Mouse (Mus musculus) urinary bladder, adult 2 months (tissue): ENCODE measurements around the gene Ampd3. TPM values are rescaled to one million over a fixed set of nuclear protein-coding genes. Genes with fewer than 3 reads are reported as not detected.

Experiments
- DNase-seq: peaks from one replicate; pipeline ENCODE4 v3.0.0; 2022; ENCODE audit warnings: low spot score
- polyA plus RNA-seq: library from polyadenylated mRNA; depleted of rRNA; stranded (reverse); fragments of >200 nt; gene quantifications from 2 replicates; pipeline ENCODE4 v1.2.3, GENCODE M21; 2012

Ampd3 gene
- polyA plus RNA-seq, 1 experiment: 19.9 TPM

- DNase-seq: no peak
Observed at GRCm38 (mm10) chr7:110770949-110771348, 2.9 kb downstream of the Ampd3 start.

DNA sequence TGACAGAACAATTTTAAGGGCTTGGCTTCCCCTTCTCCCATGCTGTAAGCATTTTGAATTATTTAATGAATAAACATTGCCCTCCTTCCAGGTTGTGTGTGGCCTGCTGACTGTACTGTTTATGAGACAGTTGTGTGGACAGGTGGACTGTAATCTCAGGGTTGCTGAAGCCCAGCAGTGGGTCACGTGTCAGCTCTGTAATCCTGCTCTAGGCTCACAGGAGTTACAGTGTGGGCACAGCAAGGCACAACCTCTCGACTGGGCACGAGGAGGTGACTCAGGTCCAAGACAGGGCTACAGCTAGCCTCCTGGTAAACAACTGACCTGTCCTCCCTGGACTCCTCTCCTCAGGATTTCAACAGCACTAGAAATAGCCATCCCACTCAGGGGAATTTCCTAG, 4.3 kb downstream of the Ampd3 start:
- no peak for DNase-seq

DNA sequence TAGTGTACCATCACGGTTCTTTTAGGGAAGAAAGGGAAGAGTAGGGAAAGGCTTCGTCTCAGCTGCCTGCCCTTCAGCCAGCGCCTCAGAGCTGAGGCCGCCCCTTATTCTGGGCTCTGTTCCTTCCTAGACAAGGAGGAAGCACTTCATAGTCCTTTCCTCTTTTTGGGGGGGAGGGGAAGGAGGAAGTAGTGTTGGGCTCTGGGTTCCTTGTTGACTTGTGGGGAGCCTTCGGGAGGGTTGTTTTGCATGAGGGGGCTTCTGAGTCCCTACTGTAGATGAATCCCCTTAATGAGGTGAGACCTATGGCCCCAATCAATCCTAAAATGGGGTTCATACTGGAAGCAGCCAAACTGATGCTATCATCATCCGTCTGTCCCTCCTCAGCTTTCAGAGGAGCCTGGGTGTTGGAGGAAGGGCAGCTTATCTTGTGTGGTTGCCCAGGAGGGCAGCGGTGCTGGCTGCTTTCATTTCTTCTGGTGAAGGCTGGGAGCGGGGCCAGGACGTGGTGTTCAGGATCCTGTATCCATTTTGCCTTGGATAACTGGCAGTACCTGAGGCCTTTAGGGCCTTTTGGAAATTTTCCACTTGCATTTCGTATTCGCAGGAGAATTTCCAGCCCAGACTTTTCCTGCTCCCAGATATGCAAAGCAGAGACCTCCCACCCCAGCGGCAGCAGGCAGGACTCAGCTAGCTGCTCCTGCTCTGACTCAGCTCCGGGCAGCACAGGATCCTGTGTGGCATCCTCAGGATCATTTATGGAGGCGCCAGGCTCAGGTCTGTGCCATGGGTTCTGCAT, 5.4 kb downstream of the Ampd3 start:
- DNase-seq: no peak

DNA sequence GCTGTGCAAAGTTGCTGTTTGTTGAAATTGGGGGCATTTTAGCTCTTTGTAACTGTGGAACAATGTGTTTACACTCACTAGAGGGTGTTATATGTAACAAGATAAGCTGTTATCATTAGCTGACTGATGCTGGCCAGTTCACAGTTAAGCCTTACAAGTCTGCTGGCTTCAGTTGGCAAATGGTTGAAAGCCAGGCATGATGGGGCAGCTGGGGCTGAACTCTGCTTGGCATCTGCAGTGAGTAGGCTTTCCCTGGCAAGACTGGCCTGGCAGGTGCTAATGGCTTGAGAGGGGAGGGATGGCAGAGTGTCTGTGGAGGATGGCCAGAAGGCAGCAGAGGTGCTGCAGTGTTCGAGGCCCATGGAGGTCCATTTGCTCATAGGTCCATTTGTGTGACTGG, 6.1 kb downstream of the Ampd3 start:
- no peak for DNase-seq

DNA sequence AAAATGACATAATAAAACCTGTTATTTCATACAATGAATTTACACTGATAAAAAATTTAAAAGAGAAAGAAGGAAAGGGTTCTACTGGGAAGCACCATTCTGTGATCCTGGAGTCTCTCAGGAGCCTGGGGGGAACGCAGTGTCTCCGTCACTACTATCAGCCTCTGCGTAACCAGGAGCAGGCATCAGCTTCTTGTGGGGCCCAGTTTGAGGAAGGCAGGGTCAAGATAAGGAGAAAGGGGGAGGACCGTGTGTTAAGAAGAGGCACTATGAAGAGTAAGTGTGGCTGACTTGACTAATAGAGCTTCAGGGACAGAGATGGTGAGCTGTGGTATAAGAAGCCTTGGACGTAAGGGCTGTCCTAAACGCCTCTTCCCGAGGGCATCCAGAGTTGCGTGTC, 6.7 kb downstream of the Ampd3 start:
- DNase-seq: no peak

- no peak for DNase-seq
Observed at GRCm38 (mm10) chr7:110777146-110778001, 9.4 kb downstream of the Ampd3 start.

DNA sequence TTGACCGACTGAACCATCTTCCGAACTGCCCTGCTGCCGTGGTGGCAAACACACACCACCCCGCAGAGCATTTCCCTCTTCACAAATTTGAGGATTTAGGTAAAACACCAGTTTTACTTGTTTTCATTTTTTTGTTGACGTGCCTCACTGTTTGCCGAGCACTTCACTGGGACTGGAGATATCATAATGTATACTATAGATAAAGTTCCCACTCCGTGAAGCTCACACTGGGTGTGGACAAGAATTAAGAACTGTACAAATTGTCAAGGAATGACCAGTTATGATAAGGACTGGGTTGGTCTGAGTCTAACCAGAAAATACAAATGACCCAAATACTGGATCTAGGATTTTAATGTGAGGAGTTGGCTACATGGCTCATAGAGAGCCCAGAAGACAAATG, 10.9 kb downstream of the Ampd3 start:
- DNase-seq: no peak

GRCm38 (mm10) chr7:110779605-110780111, 11.7 kb downstream of the Ampd3 start:
- no peak for DNase-seq

DNA sequence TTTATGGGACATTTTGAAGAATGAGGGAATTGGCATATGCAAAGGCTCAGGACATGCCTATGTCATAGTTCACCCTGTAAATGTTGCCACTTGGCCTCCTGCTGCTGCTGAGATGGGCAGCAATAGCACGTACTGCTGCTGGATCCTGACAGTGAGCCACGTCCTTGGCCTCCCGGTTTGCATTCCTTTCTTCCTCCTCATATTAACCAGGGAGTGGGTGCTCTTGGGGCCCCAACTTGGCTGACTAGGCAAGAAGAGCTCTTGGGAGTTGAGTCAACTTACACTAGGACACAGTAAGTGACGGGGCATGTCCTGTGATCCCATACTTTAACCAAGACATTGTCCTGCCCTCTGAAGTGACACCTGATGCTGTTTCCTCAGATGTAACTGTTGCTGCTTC, 12.5 kb downstream of the Ampd3 start:
- no peak for DNase-seq

DNA sequence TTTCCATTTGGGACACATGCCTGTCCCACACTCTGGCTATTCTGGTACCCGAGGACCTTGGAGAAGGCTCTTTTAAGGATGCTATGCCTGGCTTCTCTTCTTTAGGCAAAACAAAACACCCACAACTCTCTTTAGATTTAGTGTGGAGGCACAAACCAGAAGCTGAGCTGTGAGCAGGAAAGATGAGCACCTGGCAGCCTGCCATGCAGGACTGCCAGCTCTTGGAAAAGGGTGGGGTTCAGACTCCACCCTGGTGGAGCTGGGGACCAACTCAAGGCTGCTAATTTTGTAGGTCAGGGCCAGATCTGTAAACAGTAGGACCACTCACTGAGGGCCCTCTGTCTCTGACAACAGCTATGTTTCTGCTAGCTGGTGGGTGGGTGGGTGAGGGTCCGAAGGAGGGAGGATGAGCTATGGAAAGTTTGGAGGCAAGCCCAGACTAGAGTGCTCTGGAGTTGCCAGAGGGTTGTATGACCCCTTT, 13.3 kb downstream of the Ampd3 start:
- no peak for DNase-seq

DNA sequence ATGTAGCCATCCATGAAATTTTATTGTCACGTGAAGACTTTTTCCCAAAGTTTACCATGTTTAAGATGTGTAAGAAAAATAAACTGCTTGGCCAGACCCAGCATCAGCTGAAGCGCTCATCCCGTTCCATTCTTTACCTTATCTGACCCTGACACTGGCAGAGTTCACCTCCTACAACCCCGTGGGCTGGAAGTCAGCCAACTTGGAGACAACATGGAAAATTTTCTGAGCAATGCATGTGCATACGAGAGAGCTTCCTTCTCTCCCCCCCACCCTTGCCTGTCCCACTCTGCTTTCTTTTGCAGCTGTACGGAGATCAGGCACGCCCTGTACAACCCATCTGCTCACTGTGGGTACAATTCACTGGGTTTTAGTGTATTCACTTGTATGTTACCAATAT, 14.1 kb downstream of the Ampd3 start:
- DNase-seq: no peak

DNA sequence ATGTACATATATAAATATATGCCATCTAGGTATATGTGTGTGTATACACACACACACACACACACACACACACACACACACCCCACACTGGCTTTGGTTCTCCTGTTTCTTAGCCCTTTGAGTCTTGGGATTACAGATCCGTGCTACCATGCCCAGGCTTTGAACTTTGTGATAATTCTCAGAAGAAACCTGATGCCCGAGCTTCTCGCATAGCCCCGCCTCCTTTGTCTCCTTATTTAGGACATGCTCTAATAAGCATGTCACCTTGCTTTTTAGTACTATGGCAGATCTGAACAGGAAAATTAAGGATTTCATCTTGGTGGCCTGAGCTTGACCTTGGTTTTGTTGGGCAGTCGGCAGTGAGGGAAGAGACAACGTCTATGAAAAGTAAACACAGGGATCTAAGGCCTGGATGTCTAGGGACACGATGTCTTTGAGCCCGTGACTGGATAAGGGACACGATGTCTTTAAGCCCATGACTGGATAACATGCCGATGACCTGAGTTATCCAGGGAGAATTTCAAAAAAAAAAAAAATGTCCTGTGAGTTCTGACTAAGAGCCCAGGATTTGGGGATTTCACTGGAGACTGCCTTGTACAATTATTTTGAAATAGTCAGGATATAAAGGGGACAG, 15.0 kb downstream of the Ampd3 start:
- no peak for DNase-seq

DNA sequence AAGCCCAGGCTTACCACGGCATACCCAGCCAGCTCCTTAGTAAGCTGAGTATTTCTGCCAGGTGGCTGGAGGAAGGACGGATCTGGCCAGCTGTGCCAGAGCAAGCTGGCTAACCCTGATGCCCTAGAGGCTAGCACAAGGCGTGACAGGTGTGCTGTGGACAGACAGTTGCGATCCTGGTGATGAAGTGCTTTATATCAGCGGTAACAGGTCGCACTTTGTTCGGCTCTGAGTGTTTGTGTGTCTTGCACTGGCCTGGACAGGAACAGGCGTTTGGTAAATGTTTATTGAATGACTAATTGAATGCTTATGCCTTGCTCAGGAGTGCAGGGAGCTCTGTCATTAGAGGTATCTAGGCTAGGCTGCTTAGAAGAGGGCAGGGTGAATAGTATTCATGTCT, 17.0 kb downstream of the Ampd3 start:
- no peak for DNase-seq

- no peak for DNase-seq
Observed at GRCm38 (mm10) chr7:110785741-110786146, 17.7 kb downstream of the Ampd3 start.

- no peak for DNase-seq
Observed at GRCm38 (mm10) chr7:110787310-110787709, 19.3 kb downstream of the Ampd3 start.

- no peak for DNase-seq
Observed at GRCm38 (mm10) chr7:110790878-110791277, 22.9 kb downstream of the Ampd3 start.

GRCm38 (mm10) chr7:110792201-110792600, 24.2 kb downstream of the Ampd3 start:
- no peak for DNase-seq

DNA sequence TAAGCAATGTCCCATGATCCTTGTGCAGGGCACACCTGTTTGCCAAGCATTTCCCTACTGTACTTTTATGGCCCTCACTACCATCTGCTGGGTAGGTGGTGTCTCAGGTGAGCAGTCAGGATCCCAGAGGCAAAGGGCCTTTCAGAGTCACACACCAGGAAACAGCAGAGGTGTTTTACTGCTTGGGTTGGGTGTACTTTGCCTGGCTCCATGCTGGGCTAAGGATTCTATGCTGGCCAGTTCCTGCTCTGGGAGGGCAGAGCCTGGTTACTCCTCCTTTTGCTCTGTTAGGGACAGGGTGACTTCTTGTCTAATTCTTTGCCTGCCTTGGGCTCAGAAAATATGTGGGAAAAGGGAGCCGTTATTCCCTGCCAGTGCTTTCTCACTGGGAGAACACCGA, 24.8 kb downstream of the Ampd3 start:
- no peak for DNase-seq

GRCm38 (mm10) chr7:110794722-110795121, 26.7 kb downstream of the Ampd3 start:
- no peak for DNase-seq

DNA sequence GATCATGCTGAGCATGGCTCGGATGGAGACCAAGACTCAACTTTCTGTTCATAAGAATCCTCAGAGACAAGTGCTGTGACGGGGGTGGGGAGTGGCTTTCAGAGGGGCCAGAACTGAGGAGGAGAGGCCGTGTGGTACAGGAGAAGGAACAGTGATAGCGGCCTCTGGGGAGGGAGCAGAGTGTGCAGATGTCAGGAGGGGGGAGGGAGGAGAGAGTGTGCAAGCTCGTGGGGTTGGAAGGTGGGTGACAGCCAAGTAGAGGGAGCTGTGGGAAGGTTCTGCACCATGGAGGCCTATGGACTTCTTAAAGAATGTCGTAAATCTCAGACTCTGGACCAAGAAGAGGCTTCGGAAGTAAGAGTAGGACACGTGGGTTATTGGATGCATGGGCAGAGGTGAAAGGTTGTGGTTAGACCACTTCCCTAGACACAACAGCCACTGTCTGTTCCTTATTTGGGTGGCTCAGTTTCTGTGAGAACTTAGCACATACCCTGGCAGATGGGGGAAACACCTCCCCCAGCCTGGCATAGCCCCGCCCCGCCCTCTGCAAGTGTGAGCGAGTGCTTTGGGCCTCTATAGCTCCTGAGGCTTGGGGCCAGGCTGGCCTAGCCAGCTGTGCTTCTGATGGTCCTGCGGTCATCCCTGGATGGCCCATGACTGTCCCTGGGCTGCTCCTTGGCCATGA, 28.5 kb downstream of the Ampd3 start:
- DNase-seq: no peak

- DNase-seq: no peak
Observed at GRCm38 (mm10) chr7:110797722-110798409, 29.9 kb downstream of the Ampd3 start.
